Mouse (Mus musculus): ENCODE results near the gene Smarca4. TPM values are rescaled to one million over a fixed set of nuclear protein-coding genes. Genes with fewer than 3 reads are reported as not detected.

Smarca4 gene
- polyA plus RNA-seq, 1 experiment from 2014 or later: 70.9 TPM

DNA sequence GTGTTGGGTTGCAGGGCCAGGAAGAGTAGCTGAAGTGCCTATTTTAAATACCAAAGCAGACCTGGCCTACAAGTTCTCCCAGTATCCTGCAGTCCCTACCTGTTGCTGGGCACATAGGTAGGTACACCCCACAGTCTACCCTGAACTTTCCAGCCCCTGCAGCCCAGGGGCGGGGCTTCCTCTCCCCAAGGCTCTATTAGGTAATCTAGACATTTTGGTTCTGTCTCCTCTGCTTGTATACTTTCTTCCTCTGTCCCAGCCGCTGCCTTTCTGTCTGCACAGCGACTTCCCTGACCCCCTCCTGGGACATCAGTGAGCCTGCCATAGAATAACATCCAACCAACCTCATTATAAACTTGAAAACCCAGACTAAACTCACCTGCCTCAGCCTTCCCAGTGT, 134.4 kb downstream of the Smarca4 start:
- H3K27ac ChIP-seq (replicated peaks; ENCODE audit: low read depth, low read length): no peak overlapping the region
- H3K4me1 ChIP-seq (ENCODE audit: control insufficient read depth, insufficient read depth, low read length): 0 out of 2 replicates have a peak, but pooled peaks cover 3% of the 10 kb centered on the region
- H3K9ac ChIP-seq (ENCODE audit: low read depth, low read length): no peak overlapping the region
- ATAC-seq (ENCODE audit: low read depth): no peak
- WGBS: 74% methylated on average over 3 of the region's 3 CpGs
- no peaks in the 10 kb centered on the region for H3K27me3 ChIP-seq (replicated peaks; ENCODE audit: control insufficient read depth, insufficient read depth, low read length)
- no peak overlapping the region for H3K4me2 ChIP-seq (ENCODE audit: low read depth, low read length)
- DNase-seq (ENCODE audit: low spot score): no peak
- no peak overlapping the region for H3K4me3 ChIP-seq (ENCODE audit: low read depth, low read length)
- no peaks in the 10 kb centered on the region for H3K9me3 ChIP-seq (ENCODE audit: control insufficient read depth, low read length)
- peaks cover 55% of the 10 kb centered on the region for H3K36me3 ChIP-seq (ENCODE audit: control insufficient read depth, insufficient read depth, low read length)

DNA sequence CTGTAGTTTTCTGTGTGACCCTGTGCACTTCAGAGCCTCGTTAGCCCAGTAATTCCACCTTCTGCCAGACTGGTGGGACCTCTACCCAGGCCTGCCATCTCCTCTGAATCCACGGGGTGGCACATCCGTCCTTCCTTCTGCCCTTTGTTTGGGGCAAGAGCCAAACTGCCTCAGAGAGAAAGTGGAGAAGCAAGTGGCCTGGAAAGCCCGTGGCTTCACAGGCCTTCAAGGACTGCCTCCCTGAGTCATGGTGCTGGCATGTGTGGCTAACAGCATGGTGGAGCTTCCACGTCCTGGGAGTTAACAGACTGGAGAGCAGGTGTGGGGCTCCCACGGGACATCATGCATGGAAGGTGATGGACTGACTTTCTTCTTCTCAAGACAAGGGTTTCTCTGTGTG, 135.4 kb downstream of the Smarca4 start:
- H3K36me3 ChIP-seq (ENCODE audit: control insufficient read depth, insufficient read depth, low read length): peaks cover 45% of the 10 kb centered on the region
- no peak overlapping the region for H3K4me3 ChIP-seq (ENCODE audit: low read depth, low read length)
- 0 out of 2 replicates have a peak, but pooled peaks cover 3% of the 10 kb centered on the region for H3K4me1 ChIP-seq (ENCODE audit: control insufficient read depth, insufficient read depth, low read length)
- H3K27me3 ChIP-seq (replicated peaks; ENCODE audit: control insufficient read depth, insufficient read depth, low read length): no peaks in the 10 kb centered on the region
- H3K9ac ChIP-seq (ENCODE audit: low read depth, low read length): no peak overlapping the region
- no peak for DNase-seq (ENCODE audit: low spot score)
- H3K27ac ChIP-seq (replicated peaks; ENCODE audit: low read depth, low read length): no peak overlapping the region
- no peaks in the 10 kb centered on the region for H3K9me3 ChIP-seq (ENCODE audit: control insufficient read depth, low read length)
- 76% methylated on average over 6 of the region's 6 CpGs for WGBS
- ATAC-seq (ENCODE audit: low read depth): no peak
- H3K4me2 ChIP-seq (ENCODE audit: low read depth, low read length): no peak overlapping the region

DNA sequence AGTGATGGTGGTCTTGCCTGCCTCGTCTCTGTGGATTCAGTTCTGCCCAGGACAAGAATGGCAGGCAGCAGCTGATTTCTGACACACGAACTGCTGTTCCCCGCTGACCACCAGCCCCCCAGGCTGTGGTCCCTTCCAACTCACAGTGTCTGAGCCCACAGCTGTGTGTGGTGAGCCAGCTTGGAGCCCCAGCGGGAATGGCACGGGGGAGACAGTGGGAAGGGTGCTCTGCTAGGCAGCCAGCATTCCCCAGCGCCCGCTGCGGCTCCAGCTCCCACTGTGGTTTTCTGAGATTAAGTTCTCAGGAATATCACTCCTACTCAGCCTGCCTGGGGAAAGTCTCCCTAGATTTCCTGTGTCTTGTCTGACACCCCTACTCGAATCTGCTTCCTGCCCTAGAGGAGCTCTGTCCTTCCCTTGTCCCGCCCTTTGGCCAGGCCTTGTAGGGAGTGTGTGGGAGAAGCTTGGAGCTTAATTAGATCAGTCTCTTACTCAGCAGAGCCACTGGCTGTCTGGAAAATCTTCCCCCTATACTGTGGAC, 136.4 kb downstream of the Smarca4 start:
- H3K36me3 ChIP-seq (ENCODE audit: control insufficient read depth, insufficient read depth, low read length): peaks cover 39% of the 10 kb centered on the region

More for the DNA sequence above, 136.4 kb downstream of the Smarca4 start:
- Histone ChIP-seq H3K9me3 (ENCODE audit: control insufficient read depth, low read length) (no peaks in the 10 kb centered on the region), H3K9ac (ENCODE audit: low read depth, low read length) (0 out of 2 replicates have a peak overlapping the region, but pooled peaks have one; percentile 20), H3K27me3 (replicated peaks; ENCODE audit: control insufficient read depth, insufficient read depth, low read length) (no peaks in the 10 kb centered on the region), H3K4me1 (ENCODE audit: control insufficient read depth, insufficient read depth, low read length) (0 out of 2 replicates have a peak, but pooled peaks cover 3% of the 10 kb centered on the region), H3K4me2 (ENCODE audit: low read depth, low read length) (no peak overlapping the region), H3K4me3 (ENCODE audit: low read depth, low read length) (no peak overlapping the region), H3K27ac (replicated peaks; ENCODE audit: low read depth, low read length) (peak overlapping the region; percentile 74)
- ATAC-seq (ENCODE audit: low read depth): peak; percentile 64
- WGBS: 40% methylated on average over 6 of the region's 10 CpGs
- DNase-seq (ENCODE audit: low spot score): peak; percentile 65

MicroRNAs encoded within 50 kb of the gene (microRNA counts, 519-probe panel; counts per million panel counts)
- microRNA mmu-miR-1946b: 19.3 counts per million

Small RNAs within 50 kb of the gene (microRNA-seq; reads per million reads assigned to microRNA genes)
- not detected for gene Mir1946b (ENCODE audit: borderline number of aligned reads)

Other genes starting within 250 kb of the Smarca4 start
- gene Ilf3, start 248.3 kb upstream of the Smarca4 start, polyA plus RNA-seq (2014; fragmentation: Nextera tagmentation; extraction: Ambion mirVana): 139 and 177 TPM in 2 replicates
- 36.9 and 49.4 TPM in 2 replicates for gene Qtrt1, start 204.3 kb upstream of the Smarca4 start, polyA plus RNA-seq (2014; fragmentation: Nextera tagmentation; extraction: Ambion mirVana)
- 65.8 and 69.3 TPM in 2 replicates for gene Dnm2, start 191.3 kb upstream of the Smarca4 start, polyA plus RNA-seq (2014; fragmentation: Nextera tagmentation; extraction: Ambion mirVana)
- 103 and 115 TPM in 2 replicates for gene Tmed1, start 105.9 kb upstream of the Smarca4 start, polyA plus RNA-seq (2014; fragmentation: Nextera tagmentation; extraction: Ambion mirVana)
- 2.0 and 2.1 TPM in 2 replicates for gene AB124611, start 90.0 kb upstream of the Smarca4 start, polyA plus RNA-seq (2014; fragmentation: Nextera tagmentation; extraction: Ambion mirVana)
- 55.7 and 57.1 TPM in 2 replicates for gene Carm1, start 69.3 kb upstream of the Smarca4 start, polyA plus RNA-seq (2014; fragmentation: Nextera tagmentation; extraction: Ambion mirVana)
- gene Timm29, start 23.4 kb upstream of the Smarca4 start, polyA plus RNA-seq (2014; fragmentation: Nextera tagmentation; extraction: Ambion mirVana): 41.5 and 42.3 TPM in 2 replicates
- 16.0 and 18.2 TPM in 2 replicates for gene Yipf2, start 23.3 kb upstream of the Smarca4 start, polyA plus RNA-seq (2014; fragmentation: Nextera tagmentation; extraction: Ambion mirVana)
- gene Ldlr, start 107.3 kb downstream of the Smarca4 start, polyA plus RNA-seq (2014; fragmentation: Nextera tagmentation; extraction: Ambion mirVana): 13.9 and 14.1 TPM in 2 replicates
- gene Spc24, start 144.1 kb downstream of the Smarca4 start, polyA plus RNA-seq (2014; fragmentation: Nextera tagmentation; extraction: Ambion mirVana): 70.4 and 81.9 TPM in 2 replicates
- 10.7 and 12.1 TPM in 2 replicates for gene Kank2, start 182.6 kb downstream of the Smarca4 start, polyA plus RNA-seq (2014; fragmentation: Nextera tagmentation; extraction: Ambion mirVana)
- gene Angptl8, start 219.3 kb downstream of the Smarca4 start, polyA plus RNA-seq (2014; fragmentation: Nextera tagmentation; extraction: Ambion mirVana): 0.41 and 0.54 TPM in 2 replicates
- 28.3 and 30.2 TPM in 2 replicates for gene Dock6, start 236.5 kb downstream of the Smarca4 start, polyA plus RNA-seq (2014; fragmentation: Nextera tagmentation; extraction: Ambion mirVana)

All from embryonic facial prominence, embryonic 14.5 days (tissue).